Mouse (Mus musculus): ENCODE measurements around the gene Il21r. TPM values are rescaled to one million over a fixed set of nuclear protein-coding genes. Genes with fewer than 3 reads are reported as not detected.

Il21r gene
- polyA plus RNA-seq, 1 experiment from 2014 or later: 0.18 TPM

DNA sequence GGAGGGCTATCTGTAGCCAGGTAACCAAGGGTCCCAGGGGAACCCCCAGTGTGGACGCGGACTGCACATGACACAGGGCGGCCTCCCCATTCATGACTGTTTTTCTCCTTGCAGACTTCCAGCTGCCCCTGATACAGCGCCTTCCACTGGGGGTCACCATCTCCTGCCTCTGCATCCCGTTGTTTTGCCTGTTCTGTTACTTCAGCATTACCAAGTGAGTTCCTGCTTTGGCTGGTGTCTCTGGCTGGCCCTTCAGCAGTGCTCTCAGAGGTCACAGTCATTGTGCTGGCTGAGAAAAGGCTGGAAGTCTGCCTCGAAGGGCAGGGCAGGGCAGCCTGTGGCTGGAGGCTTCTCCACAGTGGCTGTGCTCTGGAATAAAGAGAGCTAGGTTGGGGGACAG is 30.5 kb upstream of the Il21r start:
- Histone ChIP-seq H3K9me3 (replicated peaks; ENCODE audit: low read length) (no peaks in the 10 kb centered on the region), H3K27ac (no peak overlapping the region), H3K4me2 (ENCODE audit: low read length) (no peak overlapping the region), H3K36me3 (ENCODE audit: insufficient read depth, low read length) (peaks cover 41% of the 10 kb centered on the region), H3K4me3 (replicated peaks; ENCODE audit: low read depth, low read length) (no peak overlapping the region), H3K9ac (ENCODE audit: low read depth, low read length) (no peak overlapping the region), H3K4me1 (replicated peaks; ENCODE audit: insufficient read depth, low read length) (no peaks in the 10 kb centered on the region), H3K27me3 (ENCODE audit: insufficient read depth, low read length) (no peaks in the 10 kb centered on the region)
- WGBS: 74% methylated on average over 6 of the region's 6 CpGs
- DNase-seq (ENCODE audit: low spot score) (no peak), ATAC-seq (replicated peaks; ENCODE audit: low FRiP score, low read depth) (no peak)
- no peak for TF ChIP-seq CTCF (IDR thresholded peaks at IDR 0.05; ENCODE audit: low read depth)

DNA sequence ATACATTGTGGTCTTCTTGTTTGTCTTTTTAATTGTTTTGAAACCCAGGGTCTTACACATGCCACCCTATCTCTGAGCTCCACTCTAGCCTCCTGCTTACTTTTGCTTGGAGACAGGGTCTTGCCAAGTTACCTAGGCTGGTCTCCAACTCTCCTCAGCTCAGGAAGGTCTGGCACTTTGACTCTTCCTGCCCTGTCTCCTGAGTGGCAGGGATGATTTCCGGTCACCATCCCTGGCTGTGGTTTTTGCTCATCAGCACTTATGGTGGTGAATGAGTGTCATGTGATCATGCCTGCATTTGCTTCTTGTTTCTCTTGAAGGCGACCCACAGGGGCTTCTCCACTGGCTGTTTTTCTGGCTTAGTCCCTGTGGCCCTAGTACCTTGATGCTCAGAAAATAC is 29.4 kb upstream of the Il21r start:
- H3K4me1 ChIP-seq (replicated peaks; ENCODE audit: insufficient read depth, low read length): no peaks in the 10 kb centered on the region
- H3K36me3 ChIP-seq (ENCODE audit: insufficient read depth, low read length): peaks cover 38% of the 10 kb centered on the region
- H3K4me2 ChIP-seq (ENCODE audit: low read length): no peak overlapping the region
- 78% methylated on average over 2 of the region's 2 CpGs for WGBS
- no peak for TF ChIP-seq CTCF (IDR thresholded peaks at IDR 0.05; ENCODE audit: low read depth)
- H3K9me3 ChIP-seq (replicated peaks; ENCODE audit: low read length): no peaks in the 10 kb centered on the region
- DNase-seq (ENCODE audit: low spot score): no peak
- ATAC-seq (replicated peaks; ENCODE audit: low FRiP score, low read depth): no peak
- H3K9ac ChIP-seq (ENCODE audit: low read depth, low read length): no peak overlapping the region
- H3K27me3 ChIP-seq (ENCODE audit: insufficient read depth, low read length): no peaks in the 10 kb centered on the region
- H3K27ac ChIP-seq: no peak overlapping the region
- H3K4me3 ChIP-seq (replicated peaks; ENCODE audit: low read depth, low read length): no peak overlapping the region

DNA sequence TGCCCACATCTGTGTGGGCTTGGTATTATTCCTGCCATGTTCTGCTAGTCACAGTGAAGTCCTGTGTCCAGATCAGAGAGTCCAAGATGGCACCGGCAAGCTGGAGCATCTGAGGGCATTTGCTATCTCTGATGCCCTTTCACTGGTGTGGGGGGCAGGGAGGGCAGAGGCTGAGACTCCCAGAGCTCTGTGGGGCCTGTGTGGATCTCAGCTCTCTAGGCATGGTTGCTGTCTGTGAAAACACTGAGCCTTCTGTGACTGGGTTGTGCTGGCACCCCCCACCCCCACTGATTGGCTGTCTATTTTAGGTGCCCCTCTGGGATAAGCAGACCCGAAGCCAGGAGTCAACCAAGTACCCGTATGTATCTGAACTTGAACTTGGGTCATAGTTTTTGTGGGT is 28.4 kb upstream of the Il21r start:
- TF ChIP-seq CTCF (IDR thresholded peaks at IDR 0.05; ENCODE audit: low read depth): no peak
- Histone ChIP-seq H3K9me3 (replicated peaks; ENCODE audit: low read length) (no peaks in the 10 kb centered on the region), H3K36me3 (ENCODE audit: insufficient read depth, low read length) (peaks cover 35% of the 10 kb centered on the region), H3K27ac (no peak overlapping the region), H3K4me2 (ENCODE audit: low read length) (no peak overlapping the region), H3K27me3 (ENCODE audit: insufficient read depth, low read length) (no peaks in the 10 kb centered on the region), H3K9ac (ENCODE audit: low read depth, low read length) (no peak overlapping the region), H3K4me3 (replicated peaks; ENCODE audit: low read depth, low read length) (no peak overlapping the region), H3K4me1 (replicated peaks; ENCODE audit: insufficient read depth, low read length) (no peaks in the 10 kb centered on the region)
- DNase-seq (ENCODE audit: low spot score) (no peak), ATAC-seq (replicated peaks; ENCODE audit: low FRiP score, low read depth) (no peak)
- 82% methylated on average over 3 of the region's 3 CpGs for WGBS

DNA sequence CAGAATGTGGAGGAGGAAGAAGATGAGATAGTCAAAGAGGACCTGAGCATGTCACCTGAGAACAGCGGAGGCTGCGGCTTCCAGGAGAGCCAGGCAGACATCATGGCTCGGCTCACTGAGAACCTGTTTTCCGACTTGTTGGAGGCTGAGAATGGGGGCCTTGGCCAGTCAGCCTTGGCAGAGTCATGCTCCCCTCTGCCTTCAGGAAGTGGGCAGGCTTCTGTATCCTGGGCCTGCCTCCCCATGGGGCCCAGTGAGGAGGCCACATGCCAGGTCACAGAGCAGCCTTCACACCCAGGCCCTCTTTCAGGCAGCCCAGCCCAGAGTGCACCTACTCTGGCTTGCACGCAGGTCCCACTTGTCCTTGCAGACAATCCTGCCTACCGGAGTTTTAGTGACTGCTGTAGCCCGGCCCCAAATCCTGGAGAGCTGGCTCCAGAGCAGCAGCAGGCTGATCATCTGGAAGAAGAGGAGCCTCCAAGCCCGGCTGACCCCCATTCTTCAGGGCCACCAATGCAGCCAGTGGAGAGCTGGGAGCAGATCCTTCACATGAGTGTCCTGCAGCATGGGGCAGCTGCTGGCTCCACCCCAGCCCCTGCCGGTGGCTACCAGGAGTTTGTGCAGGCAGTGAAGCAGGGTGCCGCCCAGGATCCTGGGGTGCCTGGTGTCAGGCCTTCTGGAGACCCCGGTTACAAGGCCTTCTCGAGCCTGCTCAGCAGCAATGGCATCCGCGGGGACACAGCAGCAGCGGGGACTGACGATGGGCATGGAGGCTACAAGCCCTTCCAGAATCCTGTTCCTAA is 27.3 kb upstream of the Il21r start:
- DNase-seq (ENCODE audit: low spot score) (no peak), ATAC-seq (replicated peaks; ENCODE audit: low FRiP score, low read depth) (no peak)
- H3K4me1 ChIP-seq (replicated peaks; ENCODE audit: insufficient read depth, low read length): peaks cover 2% of the 10 kb centered on the region; the same call in 1 of the 2 replicates
- WGBS: 79% methylated on average over 16 of the region's 16 CpGs
- no peak overlapping the region for H3K4me3 ChIP-seq (replicated peaks; ENCODE audit: low read depth, low read length)
- TF ChIP-seq CTCF (IDR thresholded peaks at IDR 0.05; ENCODE audit: low read depth): no peak
- H3K9ac ChIP-seq (ENCODE audit: low read depth, low read length): no peak overlapping the region
- H3K4me2 ChIP-seq (ENCODE audit: low read length): no peak overlapping the region
- H3K27me3 ChIP-seq (ENCODE audit: insufficient read depth, low read length): no peaks in the 10 kb centered on the region
- H3K9me3 ChIP-seq (replicated peaks; ENCODE audit: low read length): no peaks in the 10 kb centered on the region
- H3K27ac ChIP-seq: 0 out of 2 replicates have a peak overlapping the region, but pooled peaks have one; percentile 13
- peaks cover 26% of the 10 kb centered on the region for H3K36me3 ChIP-seq (ENCODE audit: insufficient read depth, low read length)

DNA sequence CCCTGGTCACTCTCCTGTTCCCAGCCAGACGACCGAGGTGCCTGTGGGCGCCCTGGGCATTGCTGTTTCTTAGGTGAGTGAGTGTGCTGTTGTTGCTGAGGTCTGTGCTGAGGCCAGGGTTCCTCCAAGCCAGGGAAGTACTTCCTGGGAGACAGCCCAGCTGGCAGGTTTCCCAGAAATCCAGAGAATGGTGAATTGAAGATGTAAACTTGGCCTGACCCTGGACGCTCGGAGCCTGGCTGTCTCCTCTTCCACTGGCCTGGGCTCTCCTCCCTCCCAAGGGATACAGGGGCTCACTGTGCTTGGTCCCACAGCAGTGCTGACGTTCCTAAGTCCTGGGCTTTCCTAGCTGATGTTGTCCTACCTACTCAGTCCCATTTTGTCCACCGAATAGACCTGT is 26.2 kb upstream of the Il21r start:
- 56% methylated on average over 7 of the region's 7 CpGs for WGBS

DNA sequence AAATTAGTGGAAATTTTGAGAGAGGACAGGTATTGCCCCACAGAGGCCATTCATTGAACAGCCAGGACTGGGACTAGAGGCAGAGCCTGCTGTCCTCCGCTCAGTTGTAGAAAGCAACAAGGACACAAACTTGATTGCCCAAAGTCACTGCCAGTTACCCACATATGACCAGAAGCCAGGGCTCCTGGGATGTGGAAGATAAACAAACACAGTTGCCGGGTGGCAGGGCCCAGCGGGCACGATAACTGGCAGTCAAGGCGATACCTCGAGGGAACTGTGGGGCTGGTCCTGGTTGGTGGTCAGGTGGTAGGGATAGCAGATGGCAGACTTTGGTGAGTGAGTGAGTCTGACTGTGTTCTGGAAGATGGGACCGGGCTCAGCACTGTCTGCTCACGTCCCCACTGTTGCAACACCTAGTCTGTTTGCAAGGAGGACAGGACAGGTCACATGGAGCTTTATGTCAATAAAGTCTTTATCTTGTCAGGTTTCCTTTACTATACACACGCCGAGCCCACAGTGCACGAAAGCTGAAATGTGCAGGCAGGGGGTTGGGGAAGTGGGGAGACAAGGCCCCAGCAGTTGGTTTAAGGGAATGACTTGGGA is 25.6 kb upstream of the Il21r start:
- no peak for TF ChIP-seq CTCF (IDR thresholded peaks at IDR 0.05; ENCODE audit: low read depth)

More for the DNA sequence above, 26.2 kb upstream of the Il21r start:
- DNase-seq (ENCODE audit: low spot score) (no peak), ATAC-seq (replicated peaks; ENCODE audit: low FRiP score, low read depth) (no peak)
- Histone ChIP-seq H3K27ac (no peak overlapping the region), H3K4me2 (ENCODE audit: low read length) (no peak overlapping the region), H3K9ac (ENCODE audit: low read depth, low read length) (no peak overlapping the region), H3K4me1 (replicated peaks; ENCODE audit: insufficient read depth, low read length) (peaks cover 5% of the 10 kb centered on the region; the same call in 1 of the 2 replicates), H3K9me3 (replicated peaks; ENCODE audit: low read length) (no peaks in the 10 kb centered on the region), H3K4me3 (replicated peaks; ENCODE audit: low read depth, low read length) (no peak overlapping the region), H3K36me3 (ENCODE audit: insufficient read depth, low read length) (peaks cover 26% of the 10 kb centered on the region), H3K27me3 (ENCODE audit: insufficient read depth, low read length) (no peaks in the 10 kb centered on the region)
- no peak for TF ChIP-seq CTCF (IDR thresholded peaks at IDR 0.05; ENCODE audit: low read depth)

More for the DNA sequence above, 25.6 kb upstream of the Il21r start:
- Histone ChIP-seq H3K9me3 (replicated peaks; ENCODE audit: low read length) (no peaks in the 10 kb centered on the region), H3K36me3 (ENCODE audit: insufficient read depth, low read length) (peaks cover 26% of the 10 kb centered on the region; the same call in 1 of the 2 replicates), H3K27me3 (ENCODE audit: insufficient read depth, low read length) (no peaks in the 10 kb centered on the region), H3K27ac (no peak overlapping the region), H3K4me1 (replicated peaks; ENCODE audit: insufficient read depth, low read length) (peaks cover 5% of the 10 kb centered on the region; the same call in 1 of the 2 replicates), H3K4me3 (replicated peaks; ENCODE audit: low read depth, low read length) (no peak overlapping the region), H3K4me2 (ENCODE audit: low read length) (no peak overlapping the region), H3K9ac (ENCODE audit: low read depth, low read length) (no peak overlapping the region)
- 87% methylated on average over 11 of the region's 11 CpGs for WGBS
- no peak for DNase-seq (ENCODE audit: low spot score)
- ATAC-seq (replicated peaks; ENCODE audit: low FRiP score, low read depth): no peak

Data from kidney, postnatal 0 days (tissue).